19 mouse cellular contexts compared by ENCODE assay signal in genomic region chr4:75965810-75966209, GRCm38 (mm10).
"Had no signal": no experiment of that assay in that cellular context is flagged by ENCODE, and none has a peak within 500 bp of the region (broad histone marks: within the 10 kb centered on the region; RNA-seq: fewer than 3 reads in every experiment).

No protein-coding gene starts in this region.

- DNase-seq: kidney, adult 2 months; kidney, postnatal 25 days; layer of hippocampus, adult 9-11 months; liver; liver, embryonic 13.5 days; midbrain, embryonic 14.5 days; right cerebral cortex, postnatal 14 days; right cerebral cortex, postnatal 4 days; thymus, adult 2 months; thymus, postnatal 14 days; thymus, postnatal 4 days had no signal

- H3K27me3 ChIP-seq: limb, embryonic 13.5 days; liver, embryonic 13.5 days; megakaryocyte, embryonic 14.5 days had no signal

- H3K9ac ChIP-seq: limb, embryonic 13.5 days; liver, embryonic 13.5 days had no signal

- H3K27ac ChIP-seq: kidney, postnatal 0 days; layer of hippocampus, adult 2 months; limb, embryonic 10.5 days; limb, embryonic 13.5 days; liver, embryonic 13.5 days; stomach, postnatal 0 days had no signal

- ATAC-seq: intestine, postnatal 0 days had no signal

- H3K9me3 ChIP-seq: limb, embryonic 10.5 days; limb, embryonic 13.5 days; liver, embryonic 13.5 days had no signal

- H3K4me2 ChIP-seq: limb, embryonic 13.5 days; liver, embryonic 13.5 days; midbrain, embryonic 11.5 days had no signal

- H3K4me3 ChIP-seq: layer of hippocampus, adult 2 months; limb, embryonic 10.5 days; limb, embryonic 13.5 days; liver, embryonic 13.5 days; megakaryocyte, embryonic 14.5 days had no signal

- H3K36me3 ChIP-seq: limb, embryonic 10.5 days; limb, embryonic 13.5 days; liver, embryonic 13.5 days had no signal

- H3K4me1 ChIP-seq: limb, embryonic 10.5 days; limb, embryonic 13.5 days; liver, embryonic 13.5 days; megakaryocyte, embryonic 14.5 days had no signal
